Mouse (Mus musculus) forebrain, embryonic 15.5 days (tissue): Measurements from ENCODE around the gene Galntl6. TPM values are rescaled to one million over a fixed set of nuclear protein-coding genes. Genes with fewer than 3 reads are reported as not detected.

Source experiments
- ATAC-seq: fragments of 200-750 bp; cut with Nextera tagmentation; replicated peaks from 2 replicates; pipeline ENCODE4 v1.8.0; 2017; ENCODE audit warnings: mild to moderate bottlenecking, moderate TSS enrichment, moderate library complexity
- H3K27ac ChIP-seq: fragments of 300-500 bp; sonication (generic); replicated peaks from 2 replicates; pipeline ENCODE4 v1.5.1; 2015; ENCODE audit warnings: mild to moderate bottlenecking, inconsistent platforms
- H3K27me3 ChIP-seq: fragments of 300-500 bp; sonication (generic); 2 replicates; pipeline ENCODE4 v1.6.1; 2015; ENCODE audit warnings: inconsistent platforms
- H3K36me3 ChIP-seq: fragments of 300-500 bp; sonication (generic); 2 replicates; pipeline ENCODE4 v1.6.1; 2015; ENCODE audit warnings: mild to moderate bottlenecking, inconsistent platforms
- H3K4me1 ChIP-seq: fragments of 300-500 bp; sonication (generic); 2 replicates; pipeline ENCODE4 v1.6.1; 2015; ENCODE audit warnings: inconsistent platforms
- H3K4me2 ChIP-seq: fragments of 300-500 bp; sonication (generic); replicated peaks from 2 replicates; pipeline ENCODE4 v1.6.1; 2015; ENCODE audit warnings: mild to moderate bottlenecking, inconsistent platforms
- H3K4me3 ChIP-seq: fragments of 300-500 bp; sonication (generic); 2 replicates; pipeline ENCODE4 v1.5.1; 2015; ENCODE audit warnings: mild to moderate bottlenecking, inconsistent platforms
- H3K9ac ChIP-seq: fragments of 300-500 bp; sonication (generic); replicated peaks from 2 replicates; pipeline ENCODE4 v1.6.1; 2015; ENCODE audit warnings: mild to moderate bottlenecking, inconsistent platforms
- H3K9me3 ChIP-seq: fragments of 300-500 bp; sonication (generic); 2 replicates; pipeline ENCODE4 v1.6.1; 2016; ENCODE audit warnings: inconsistent platforms
- WGBS: fragments of 180-500 bp; shearing (Covaris S2); methylation state at CpG from one replicate; pipeline ENCODE4 v1.1.7; 2015; ENCODE audit warnings: mixed read lengths; 5-methylcytosine and 5-hydroxymethylcytosine counted together
- polyA plus RNA-seq: library from polyadenylated mRNA; unstranded; fragments of >200 nt; fragmentation: Nextera tagmentation; extraction: Ambion mirVana; gene quantifications from 2 replicates; pipeline ENCODE4 v1.2.1, GENCODE M21; 2015

Gene Galntl6
- polyA plus RNA-seq, 1 experiment from 2014 or later, result 7.3 TPM

GRCm38 (mm10) chr8:57941113-57941512 is 971.3 kb downstream of the Galntl6 start:
- peaks cover 3% of the 10 kb centered on the region; the same call in 1 of the 2 replicates for H3K4me1 ChIP-seq
- H3K4me3 ChIP-seq, result no peak overlapping the region
- no peaks in the 10 kb centered on the region for H3K36me3 ChIP-seq
- H3K9ac ChIP-seq, result no peak overlapping the region
- no peaks in the 10 kb centered on the region for H3K27me3 ChIP-seq
- 71% methylated on average over 2 of the region's 2 CpGs for WGBS
- H3K27ac ChIP-seq, result no peak overlapping the region
- ATAC-seq, result no peak
- no peak overlapping the region for H3K4me2 ChIP-seq
- no peaks in the 10 kb centered on the region for H3K9me3 ChIP-seq

DNA sequence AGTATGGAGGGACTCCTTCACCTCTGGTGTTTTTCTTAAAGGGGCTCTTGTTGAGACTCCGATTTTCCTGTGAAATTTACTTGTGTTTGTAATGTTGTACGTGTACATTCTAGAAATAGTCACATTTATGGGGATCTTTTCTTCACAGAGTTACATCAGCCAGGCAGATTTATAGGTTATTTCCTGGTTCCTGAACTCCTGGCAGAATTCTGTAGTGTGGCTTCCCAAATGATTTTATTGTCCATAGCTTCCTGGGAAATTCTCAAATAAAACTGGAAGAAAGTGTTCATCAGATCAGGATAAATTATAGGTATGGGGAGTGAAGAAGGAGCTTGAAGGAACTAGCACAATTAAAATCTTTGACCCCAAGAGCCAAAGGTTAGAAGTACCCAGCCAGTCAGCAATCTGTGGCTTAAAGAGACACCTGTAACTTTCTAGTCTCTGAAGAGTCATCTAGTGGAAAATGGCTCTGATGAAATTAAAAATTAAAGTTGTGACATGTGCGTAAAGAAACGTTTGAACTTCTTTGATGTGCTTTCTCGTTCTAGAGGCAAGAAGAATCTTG is 972.5 kb downstream of the Galntl6 start:
- Histone ChIP-seq H3K4me1 (peaks cover 3% of the 10 kb centered on the region; the same call in 1 of the 2 replicates), H3K4me3 (no peak overlapping the region), H3K36me3 (no peaks in the 10 kb centered on the region), H3K27ac (no peak overlapping the region), H3K9ac (no peak overlapping the region), H3K4me2 (no peak overlapping the region), H3K9me3 (no peaks in the 10 kb centered on the region), H3K27me3 (no peaks in the 10 kb centered on the region)
- WGBS, result 73% methylated on average over 5 of the region's 5 CpGs
- no peak for ATAC-seq

DNA sequence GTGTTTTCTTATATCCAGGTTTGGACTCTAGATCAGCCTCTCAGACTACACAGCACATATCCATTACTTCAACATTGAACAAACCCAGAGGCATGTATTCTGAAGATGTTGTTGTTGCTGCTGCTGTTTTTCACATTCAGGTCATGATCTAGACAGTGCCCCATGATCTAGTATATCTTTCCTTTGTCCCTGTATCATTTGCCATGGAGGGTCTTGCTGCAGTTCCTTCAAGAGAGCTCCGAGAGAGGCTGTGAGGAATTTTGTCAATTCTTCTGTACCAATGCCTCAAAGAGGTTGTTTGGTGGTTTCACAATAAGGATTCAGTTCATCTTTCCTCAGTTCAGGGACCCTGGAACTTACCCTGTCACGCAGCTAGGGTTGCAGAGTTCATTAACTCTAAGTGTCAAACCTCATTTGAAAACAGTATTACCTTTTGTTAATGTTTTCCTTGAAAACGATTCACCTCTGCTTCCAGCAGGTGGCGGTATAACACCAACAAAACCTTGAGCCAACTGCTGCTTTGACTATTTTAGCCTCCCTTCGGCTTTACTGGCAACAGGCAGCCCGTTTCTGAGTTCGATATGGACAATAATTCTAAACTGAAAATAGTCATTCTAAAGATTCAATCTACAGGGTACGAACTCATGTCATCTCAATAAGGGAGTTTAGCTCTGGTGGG is 973.1 kb downstream of the Galntl6 start:
- no peak overlapping the region for H3K4me3 ChIP-seq
- H3K27me3 ChIP-seq, result no peaks in the 10 kb centered on the region
- ATAC-seq, result peak; percentile 55
- no peak overlapping the region for H3K4me2 ChIP-seq
- H3K9ac ChIP-seq, result no peak overlapping the region
- peaks cover 3% of the 10 kb centered on the region; the same call in 1 of the 2 replicates for H3K4me1 ChIP-seq
- WGBS, result 15% methylated on average over 8 of the region's 8 CpGs
- H3K27ac ChIP-seq, result no peak overlapping the region
- H3K36me3 ChIP-seq, result no peaks in the 10 kb centered on the region
- no peaks in the 10 kb centered on the region for H3K9me3 ChIP-seq

GRCm38 (mm10) chr8:57927074-57927473 is 985.4 kb downstream of the Galntl6 start:
- Histone ChIP-seq H3K4me1 (peaks cover 17% of the 10 kb centered on the region), H3K27ac (no peak overlapping the region), H3K4me3 (no peak overlapping the region), H3K27me3 (no peaks in the 10 kb centered on the region), H3K9me3 (no peaks in the 10 kb centered on the region), H3K4me2 (no peak overlapping the region), H3K36me3 (no peaks in the 10 kb centered on the region), H3K9ac (no peak overlapping the region)
- ATAC-seq, result no peak
- WGBS, result 75% methylated on average over 6 of the region's 6 CpGs

DNA sequence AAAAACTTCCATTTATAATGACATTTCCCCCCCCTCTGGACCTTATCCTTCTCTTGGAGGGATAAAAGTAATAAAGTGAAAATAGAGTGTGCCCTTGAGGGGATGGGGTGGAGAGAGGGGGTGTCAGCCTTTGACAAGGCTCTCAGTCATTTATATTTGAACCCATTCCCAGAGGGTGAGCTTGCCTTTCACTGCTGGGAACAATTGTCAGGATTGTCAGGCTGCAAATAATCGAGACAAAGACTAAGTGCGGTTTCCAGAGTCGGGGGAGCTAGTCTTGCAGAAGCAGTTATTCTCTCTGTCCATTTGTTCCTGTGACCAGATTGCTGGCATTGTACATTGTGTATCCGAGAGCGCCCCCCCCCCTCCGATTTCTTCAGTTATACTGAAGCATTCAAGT is 988.9 kb downstream of the Galntl6 start:
- ATAC-seq, result peak; percentile 23; the same call in 1 of the 2 replicates
- peaks cover 21% of the 10 kb centered on the region for H3K4me1 ChIP-seq
- H3K36me3 ChIP-seq, result no peaks in the 10 kb centered on the region
- H3K4me3 ChIP-seq, result no peak overlapping the region
- H3K9ac ChIP-seq, result no peak overlapping the region
- no peaks in the 10 kb centered on the region for H3K9me3 ChIP-seq
- H3K4me2 ChIP-seq, result no peak overlapping the region
- H3K27me3 ChIP-seq, result no peaks in the 10 kb centered on the region
- 24% methylated on average over 6 of the region's 6 CpGs for WGBS
- H3K27ac ChIP-seq, result no peak overlapping the region

DNA sequence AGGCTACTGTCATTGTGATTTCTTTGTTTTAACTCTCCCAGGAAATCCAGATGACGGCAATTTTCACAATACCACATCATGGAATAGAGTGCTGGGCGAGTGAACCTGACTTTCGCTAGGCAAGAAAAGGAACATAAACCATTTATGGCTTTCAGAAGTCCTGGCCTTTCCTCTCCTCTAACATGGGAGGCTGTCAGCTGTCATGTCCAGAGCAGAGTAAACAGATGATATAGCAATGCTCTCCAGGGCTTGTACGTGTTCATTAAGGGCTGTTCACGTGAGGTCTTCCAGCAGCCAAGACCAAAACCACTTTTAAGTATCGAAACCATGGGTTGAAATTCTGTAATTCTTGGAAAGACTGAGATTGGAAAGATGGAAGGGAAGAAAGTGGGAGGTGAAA is 989.3 kb downstream of the Galntl6 start:
- Histone ChIP-seq H3K9ac (no peak overlapping the region), H3K9me3 (no peaks in the 10 kb centered on the region), H3K4me1 (peaks cover 21% of the 10 kb centered on the region), H3K4me3 (no peak overlapping the region), H3K36me3 (no peaks in the 10 kb centered on the region), H3K27me3 (no peaks in the 10 kb centered on the region), H3K27ac (peak overlapping the region; percentile 77), H3K4me2 (no peak overlapping the region)
- no peak for ATAC-seq
- 50% methylated on average over 6 of the region's 6 CpGs for WGBS

- Histone ChIP-seq H3K4me3 (no peak overlapping the region), H3K36me3 (no peaks in the 10 kb centered on the region), H3K9me3 (no peaks in the 10 kb centered on the region), H3K4me1 (peaks cover 21% of the 10 kb centered on the region), H3K4me2 (no peak overlapping the region), H3K9ac (no peak overlapping the region), H3K27me3 (no peaks in the 10 kb centered on the region), H3K27ac (peak overlapping the region; percentile 77)
- WGBS, result 37% methylated on average over 6 of the region's 6 CpGs
- peak; percentile 76 for ATAC-seq
Measured at GRCm38 (mm10) chr8:57922214-57923070, 990.0 kb downstream of the Galntl6 start.

DNA sequence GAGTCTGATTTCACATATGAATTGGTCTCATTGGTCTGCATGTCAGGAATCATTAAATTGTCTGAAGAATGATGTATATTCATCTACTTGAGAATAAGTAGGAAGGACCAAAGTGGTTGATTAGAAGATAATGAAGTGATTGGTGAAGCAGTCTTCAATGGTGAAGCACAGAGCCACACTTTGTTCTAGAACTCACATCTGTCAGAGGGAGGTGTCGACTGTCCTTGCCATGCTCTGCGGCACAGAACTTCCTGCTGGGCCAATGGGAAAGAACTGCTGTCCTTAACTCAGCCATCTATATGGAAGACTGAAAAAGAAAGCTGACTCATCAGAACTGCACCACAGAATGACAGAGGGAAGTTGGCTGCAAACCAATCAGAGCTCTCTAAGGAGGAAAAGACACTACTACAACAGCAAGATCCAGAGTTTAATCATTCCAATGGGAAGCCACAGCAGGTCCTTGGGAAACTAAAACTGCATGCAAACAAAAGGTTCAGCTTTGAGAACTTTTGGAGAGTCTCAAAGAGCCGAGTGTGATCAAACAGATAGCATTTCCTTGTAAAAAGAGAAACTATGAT is 992.0 kb downstream of the Galntl6 start:
- no peak for ATAC-seq
- Histone ChIP-seq H3K27me3 (no peaks in the 10 kb centered on the region), H3K36me3 (no peaks in the 10 kb centered on the region), H3K4me3 (no peak overlapping the region), H3K4me1 (peaks cover 21% of the 10 kb centered on the region), H3K4me2 (no peak overlapping the region), H3K9me3 (no peaks in the 10 kb centered on the region), H3K27ac (no peak overlapping the region), H3K9ac (no peak overlapping the region)
- 65% methylated on average over 3 of the region's 3 CpGs for WGBS

DNA sequence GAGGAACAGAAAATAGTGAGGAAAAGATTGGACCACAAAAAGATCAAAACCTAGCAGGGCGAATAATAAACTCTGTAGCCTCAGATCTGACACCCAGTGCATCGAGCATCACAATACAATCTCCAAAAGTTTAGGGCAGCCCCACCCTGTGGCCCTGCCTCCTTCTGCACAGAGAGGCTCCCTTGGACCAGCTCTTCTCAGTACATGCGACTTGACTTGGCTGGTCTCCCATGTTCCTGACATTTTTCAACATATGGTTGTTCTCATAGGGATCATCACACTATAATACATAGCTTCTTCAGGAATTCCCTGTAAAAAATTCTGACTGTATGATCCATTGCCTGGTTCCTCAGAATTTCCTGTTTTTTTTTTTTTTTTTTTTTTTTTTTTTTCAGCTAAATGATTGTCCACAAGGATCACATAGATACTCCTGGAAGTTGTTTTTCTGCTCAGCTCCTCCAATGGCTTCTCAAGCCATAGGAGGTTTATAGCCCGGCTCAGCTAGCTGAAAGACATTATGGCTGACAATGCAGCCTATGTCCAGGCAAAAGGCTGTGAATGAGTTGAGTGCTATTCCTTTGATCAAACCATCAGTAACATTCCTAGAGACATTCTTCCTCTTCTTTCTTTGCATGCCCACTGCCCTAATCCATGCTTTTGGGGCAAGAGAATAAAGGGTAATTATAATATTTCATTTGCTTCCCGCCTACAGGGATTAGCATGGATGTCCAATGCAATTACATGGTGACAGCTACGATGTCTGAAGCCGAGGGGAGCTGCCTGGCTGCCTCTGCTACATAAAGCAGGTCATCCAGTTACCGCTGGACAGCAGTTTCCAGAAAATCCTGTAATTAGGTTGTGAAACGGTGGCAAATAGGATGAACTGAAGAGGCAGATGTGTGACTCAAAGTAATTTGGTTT is 993.5 kb downstream of the Galntl6 start:
- Histone ChIP-seq H3K27ac (no peak overlapping the region), H3K4me1 (peaks cover 21% of the 10 kb centered on the region), H3K4me3 (no peak overlapping the region), H3K9me3 (no peaks in the 10 kb centered on the region), H3K9ac (no peak overlapping the region), H3K36me3 (no peaks in the 10 kb centered on the region), H3K27me3 (no peaks in the 10 kb centered on the region), H3K4me2 (no peak overlapping the region)
- 32% methylated on average over 9 of the region's 9 CpGs for WGBS
- no peak for ATAC-seq

- peaks cover 4% of the 10 kb centered on the region; the same call in 1 of the 2 replicates for H3K4me1 ChIP-seq
- WGBS, result 89% methylated on average over 5 of the region's 5 CpGs
- no peak for ATAC-seq
- no peaks in the 10 kb centered on the region for H3K27me3 ChIP-seq
- no peaks in the 10 kb centered on the region for H3K36me3 ChIP-seq
- no peaks in the 10 kb centered on the region for H3K9me3 ChIP-seq
- H3K4me3 ChIP-seq, result no peak overlapping the region
- no peak overlapping the region for H3K9ac ChIP-seq
- no peak overlapping the region for H3K4me2 ChIP-seq
- no peak overlapping the region for H3K27ac ChIP-seq
Measured at GRCm38 (mm10) chr8:57893360-57893759, 1019.1 kb downstream of the Galntl6 start.

DNA sequence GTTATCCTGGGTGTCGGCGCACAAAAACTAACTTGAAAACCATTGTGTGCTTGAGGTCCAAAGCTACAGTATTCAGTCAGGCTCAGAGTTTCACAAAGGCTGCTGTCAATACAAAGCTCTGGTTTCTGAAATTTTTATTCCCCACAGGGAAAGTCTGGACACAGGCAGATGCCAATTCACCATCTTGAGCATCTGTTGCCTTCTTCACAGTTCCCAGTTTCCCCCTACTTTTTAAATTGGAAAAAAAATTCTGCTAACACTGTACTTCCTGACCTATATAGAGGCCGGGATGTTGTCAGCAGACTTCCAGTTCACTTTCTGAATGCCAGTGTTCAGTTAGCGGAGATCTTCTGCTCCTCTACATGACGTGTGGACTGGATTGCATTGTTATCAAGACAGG is 1020.3 kb downstream of the Galntl6 start:
- WGBS, result 74% methylated on average over 5 of the region's 5 CpGs
- H3K27ac ChIP-seq, result 0 out of 2 replicates have a peak overlapping the region, but pooled peaks have one; percentile 42
- no peaks in the 10 kb centered on the region for H3K27me3 ChIP-seq
- H3K9me3 ChIP-seq, result no peaks in the 10 kb centered on the region
- H3K4me1 ChIP-seq, result peaks cover 4% of the 10 kb centered on the region; the same call in 1 of the 2 replicates
- ATAC-seq, result peak; percentile 63
- H3K4me2 ChIP-seq, result no peak overlapping the region
- H3K4me3 ChIP-seq, result no peak overlapping the region
- H3K36me3 ChIP-seq, result no peaks in the 10 kb centered on the region
- H3K9ac ChIP-seq, result no peak overlapping the region
